Mouse (Mus musculus): ENCODE data around the gene Bag6.

DNA sequence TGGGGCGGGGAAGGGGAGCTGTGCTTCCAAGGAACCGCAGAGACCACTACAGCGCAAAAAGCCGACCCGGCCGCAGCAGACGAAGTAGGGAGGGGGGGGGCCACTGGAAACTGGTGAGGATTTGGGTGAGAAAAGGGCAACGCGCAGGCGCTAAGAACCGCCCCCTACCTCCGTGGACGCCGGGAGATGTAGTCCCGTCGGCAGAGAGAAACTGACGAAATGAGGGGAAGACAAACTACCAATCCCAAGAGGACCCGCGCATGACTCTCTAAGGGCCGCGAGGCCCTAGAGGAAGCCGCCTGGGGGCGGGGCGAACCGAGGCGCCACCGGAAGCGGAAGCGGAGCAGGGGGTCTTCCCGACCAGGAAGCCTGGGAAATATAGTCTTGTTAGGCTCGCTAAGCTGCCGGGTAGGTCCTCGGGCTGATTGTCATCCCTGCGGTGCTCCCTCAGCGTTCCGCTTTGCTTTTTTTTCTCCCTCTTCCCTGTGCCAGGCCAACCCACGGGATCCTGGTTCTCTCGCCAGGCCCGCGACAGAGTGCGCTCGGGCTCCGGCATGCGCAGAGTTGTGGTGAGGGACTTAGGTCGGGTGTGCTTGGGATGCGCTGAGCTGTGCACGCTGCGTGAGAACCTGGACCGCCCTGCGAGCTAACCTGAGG is 13.7 kb upstream of the Bag6 start, which contains the start of gene Gpank1:
- TF ChIP-seq CTCF (IDR thresholded peaks at IDR 0.05; ENCODE audit: borderline replicate concordance, control insufficient read depth, extremely low read depth, insufficient read depth, low read length, poor library complexity) (no peak), POLR2A (IDR thresholded peaks at IDR 0.05; ENCODE audit: control insufficient read depth, extremely low read depth, insufficient read depth, low read length, poor library complexity) (peak; percentile 48; the same call in 1 of the 2 replicates)

Measured in thymus, adult 2 months (tissue).